Mouse (Mus musculus) central nervous system, embryonic 18 days (tissue): ENCODE data around the gene Ttc23l. TPM values are rescaled to one million over a fixed set of nuclear protein-coding genes. Genes with fewer than 3 reads are reported as not detected.

Source experiments
- polyA plus RNA-seq: library from polyadenylated mRNA; depleted of rRNA; stranded (reverse); fragments of >200 nt; gene quantifications from 2 replicates; pipeline ENCODE4 v1.2.3, GENCODE M21; 2012; rRNA removed

The Ttc23l gene
- 0.03 TPM in 1 of 2 replicates, not detected in the other for polyA plus RNA-seq

GRCm38 (mm10) chr15:10558465-10558864, at the start of gene Ttc23l:
Gene Ttc23l (minus strand): TSS chr15:10558668.

GRCm38 (mm10) chr15:10485484-10486364, 72.7 kb downstream of the Ttc23l start, which contains the start of the genes Brix1 and Rad1:
Gene Brix1 (minus strand): TSS chr15:10485947.
Gene Rad1 (plus strand): TSS chr15:10486018.

GRCm38 (mm10) chr15:10470151-10470831, 88.2 kb downstream of the Ttc23l start, which contains the start of gene Dnajc21:
Gene Dnajc21 (minus strand): TSS chr15:10470516.

Other genes starting within 250 kb of the Ttc23l start
- not detected in 2 replicates for gene Gm21973, start 233.3 kb downstream of the Ttc23l start, polyA plus RNA-seq
- not detected in 2 replicates for gene Agxt2, start 200.1 kb downstream of the Ttc23l start, polyA plus RNA-seq
- gene Dnajc21, start 88.2 kb downstream of the Ttc23l start, polyA plus RNA-seq: 10.2 and 11.9 TPM in 2 replicates
- 18.2 and 18.5 TPM in 2 replicates for gene Brix1, start 72.7 kb downstream of the Ttc23l start, polyA plus RNA-seq
- 23.3 and 24.2 TPM in 2 replicates for gene Rad1, start 72.7 kb downstream of the Ttc23l start, polyA plus RNA-seq
- gene Rai14, start 156.0 kb upstream of the Ttc23l start, polyA plus RNA-seq: 9.8 and 10.8 TPM in 2 replicates